Mouse (Mus musculus) mature B cell (primary cell): ENCODE data around the gene Xaf1.

Experiments used
- in situ Hi-C: fragments of 300-500 bp; cut with MboI; formaldehyde crosslinking; loops from 2 replicates; pipeline ENCODE4 v1.14.3; 2019

The Xaf1 gene

GRCm38 (mm10) chr11:72361385-72362346 lies 60.2 kb downstream of the Xaf1 start:
- in situ Hi-C loops: no loop called here

- in situ Hi-C loops: no loop called here
Measured at GRCm38 (mm10) chr11:72362347-72362741, 60.9 kb downstream of the Xaf1 start, which contains the start of gene Tekt1. Tekt1 (minus strand) TSS chr11:72362442.
